Mouse (Mus musculus) forebrain, embryonic 11.5 days (tissue): ENCODE measurements around the gene Rffl. TPM values are rescaled to one million over a fixed set of nuclear protein-coding genes. Genes with fewer than 3 reads are reported as not detected.

Experiments
- ATAC-seq: fragments of 200-750 bp; cut with Nextera tagmentation; replicated peaks from 2 replicates; pipeline ENCODE4 v1.8.0; 2017; ENCODE audit warnings: moderate TSS enrichment; ENCODE audit not compliant: low FRiP score
- DNase-seq: peaks from one replicate; pipeline ENCODE4 v3.0.0-alpha.2; 2017; ENCODE audit warnings: low spot score
- H3K27ac ChIP-seq: fragments of 300-500 bp; sonication (generic); 2 replicates; pipeline ENCODE4 v1.5.1; 2014; ENCODE audit warnings: low read depth, low read length
- H3K27me3 ChIP-seq: fragments of 300-500 bp; sonication (generic); 2 replicates; pipeline ENCODE4 v1.6.1; 2014; ENCODE audit warnings: mild to moderate bottlenecking, low read length, mixed read lengths; ENCODE audit not compliant: control insufficient read depth, insufficient read depth
- H3K36me3 ChIP-seq: fragments of 300-500 bp; sonication (generic); 2 replicates; pipeline ENCODE4 v1.6.1; 2014; ENCODE audit warnings: mild to moderate bottlenecking, low read length, moderate library complexity, mixed read lengths; ENCODE audit not compliant: control insufficient read depth, insufficient read depth
- H3K4me1 ChIP-seq: fragments of 300-500 bp; sonication (generic); replicated peaks from 2 replicates; pipeline ENCODE4 v1.6.1; 2014; ENCODE audit warnings: low read length, mixed read lengths; ENCODE audit not compliant: control insufficient read depth, insufficient read depth
- H3K4me2 ChIP-seq: fragments of 300-500 bp; sonication (generic); 2 replicates; pipeline ENCODE4 v1.6.1; 2014; ENCODE audit warnings: low read depth, mild to moderate bottlenecking, low read length, moderate library complexity, mixed read lengths; ENCODE audit not compliant: severe bottlenecking
- H3K4me3 ChIP-seq: fragments of 300-500 bp; sonication (generic); 2 replicates; pipeline ENCODE4 v1.5.1; 2014; ENCODE audit warnings: low read depth, low read length
- H3K9ac ChIP-seq: fragments of 300-500 bp; sonication (generic); 2 replicates; pipeline ENCODE4 v1.6.1; 2014; ENCODE audit warnings: low read length
- H3K9me3 ChIP-seq: fragments of 300-500 bp; sonication (generic); 2 replicates; pipeline ENCODE4 v1.6.1; 2016; ENCODE audit warnings: low read length, mixed read lengths; ENCODE audit not compliant: control insufficient read depth
- WGBS: fragments of 180-500 bp; shearing (Covaris S2); extraction: QIAGEN DNeasy Blood & Tissue Kit; methylation state at CpG from one replicate; pipeline ENCODE4 v1.1.7; 2014; 5-methylcytosine and 5-hydroxymethylcytosine counted together
- polyA plus RNA-seq: library from polyadenylated mRNA; unstranded; fragments of >200 nt; fragmentation: Nextera tagmentation; extraction: Ambion mirVana; gene quantifications from 2 replicates; pipeline ENCODE4 v1.2.1, GENCODE M21; 2014

Rffl gene
- polyA plus RNA-seq, 1 experiment from 2014 or later: 17.0 TPM

DNA sequence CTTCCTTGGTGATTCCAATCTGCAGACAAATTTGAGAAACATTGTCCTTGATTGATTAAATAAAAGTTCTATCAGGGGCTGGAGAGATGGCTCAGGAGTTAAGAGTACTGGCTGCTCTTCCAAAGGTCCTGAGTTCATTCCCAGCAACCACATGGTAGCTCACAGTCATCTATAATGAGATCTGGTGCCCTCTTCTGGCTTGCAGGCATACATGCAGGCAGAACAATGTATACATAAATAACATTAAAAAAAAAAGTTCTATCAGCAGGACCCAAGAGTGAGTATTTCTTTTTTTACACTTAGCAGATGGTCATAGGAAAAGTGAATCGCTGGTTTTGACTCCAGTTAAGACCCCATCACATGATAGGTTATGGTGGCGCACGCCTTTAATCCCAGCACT is 15.5 kb upstream of the Rffl start:
- WGBS: 85% methylated on average over 3 of the region's 3 CpGs
- H3K9ac ChIP-seq: no peak overlapping the region
- H3K4me2 ChIP-seq: no peak overlapping the region
- no peaks in the 10 kb centered on the region for H3K9me3 ChIP-seq
- H3K4me1 ChIP-seq: no peaks in the 10 kb centered on the region
- H3K36me3 ChIP-seq: no peaks in the 10 kb centered on the region
- H3K27me3 ChIP-seq: no peaks in the 10 kb centered on the region
- H3K4me3 ChIP-seq: no peak overlapping the region
- no peak overlapping the region for H3K27ac ChIP-seq
- ATAC-seq (no peak), DNase-seq (no peak)

DNA sequence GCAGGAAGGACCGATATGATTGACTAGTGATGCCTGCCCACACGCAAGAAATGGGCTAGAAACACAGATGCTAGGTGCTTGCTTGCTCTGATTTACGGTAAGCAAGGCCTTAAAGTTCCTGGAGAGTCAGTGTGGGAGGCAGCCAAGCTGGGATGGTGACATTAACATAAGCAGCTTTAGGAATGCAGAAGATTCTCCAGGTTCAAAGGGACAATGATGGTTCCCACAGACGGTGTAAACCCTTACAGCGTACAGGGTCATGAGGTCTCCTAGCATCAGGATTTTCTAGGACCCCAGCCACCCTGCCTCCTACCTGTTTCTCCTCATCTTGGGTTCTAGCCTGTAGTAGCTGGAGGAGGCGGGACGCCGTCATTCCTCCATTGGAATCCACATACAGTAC is 12.2 kb upstream of the Rffl start:
- no peaks in the 10 kb centered on the region for H3K4me1 ChIP-seq
- ATAC-seq (no peak), DNase-seq (no peak)
- no peak overlapping the region for H3K9ac ChIP-seq
- H3K36me3 ChIP-seq: no peaks in the 10 kb centered on the region; the same call in 1 of the 2 replicates
- H3K27me3 ChIP-seq: no peaks in the 10 kb centered on the region
- H3K4me2 ChIP-seq: no peak overlapping the region
- no peaks in the 10 kb centered on the region for H3K9me3 ChIP-seq
- no peak overlapping the region for H3K27ac ChIP-seq
- WGBS: 77% methylated on average over 8 of the region's 8 CpGs
- no peak overlapping the region for H3K4me3 ChIP-seq

DNA sequence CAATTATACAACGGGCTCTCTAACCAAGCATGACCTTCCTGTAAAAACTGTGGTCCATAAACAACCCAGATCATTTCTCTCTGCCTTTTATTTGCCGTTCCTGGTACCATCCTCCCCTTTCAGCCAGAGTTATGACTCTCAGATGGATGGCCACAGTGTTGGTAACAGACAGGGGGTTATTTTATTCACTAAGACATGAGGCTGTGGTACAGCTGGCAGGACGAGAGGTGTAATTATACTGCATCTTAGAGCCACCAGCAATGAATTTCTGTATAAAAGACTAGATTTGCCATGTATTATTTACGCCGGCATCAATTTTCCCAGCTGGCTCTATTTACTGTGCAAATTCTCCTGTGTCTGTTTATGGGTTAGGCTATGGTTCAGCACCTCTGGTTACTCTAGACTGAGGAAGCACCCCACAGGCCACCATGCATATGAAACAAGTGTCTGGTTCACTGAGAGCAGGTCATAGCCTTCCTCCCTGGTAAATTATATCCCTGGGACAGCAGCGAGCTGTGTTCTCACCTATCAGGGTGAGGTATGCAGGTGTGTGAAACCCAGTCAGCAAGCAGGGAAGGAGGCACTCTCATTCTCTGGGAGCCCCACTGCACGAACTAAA is 6.8 kb upstream of the Rffl start:
- Histone ChIP-seq H3K4me3 (no peak overlapping the region), H3K36me3 (no peaks in the 10 kb centered on the region; the same call in 1 of the 2 replicates), H3K27ac (no peak overlapping the region), H3K9ac (no peak overlapping the region), H3K4me1 (no peaks in the 10 kb centered on the region), H3K27me3 (no peaks in the 10 kb centered on the region), H3K4me2 (no peak overlapping the region), H3K9me3 (no peaks in the 10 kb centered on the region)
- no peak for ATAC-seq
- WGBS: 85% methylated on average over 7 of the region's 7 CpGs
- no peak for DNase-seq

DNA sequence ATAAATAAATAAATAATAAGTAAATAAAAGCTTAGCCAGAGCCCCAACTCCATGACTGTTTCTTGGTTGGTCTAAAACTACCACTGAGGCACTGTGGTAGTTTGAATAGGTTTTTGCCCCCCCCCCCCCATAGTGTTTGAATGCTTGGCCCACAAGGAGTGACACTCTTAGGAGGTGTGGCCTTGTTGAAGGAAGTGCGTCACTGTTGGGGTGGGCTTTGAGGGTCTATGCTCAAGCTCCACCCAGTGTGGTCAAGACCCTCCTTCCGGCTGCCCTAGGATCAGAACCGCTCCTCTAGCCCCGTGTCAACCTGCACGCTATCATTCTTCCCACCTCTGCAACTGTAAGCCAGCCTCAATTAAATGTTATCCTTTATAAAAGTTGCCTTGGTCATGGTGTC is 4.6 kb upstream of the Rffl start:
- H3K4me2 ChIP-seq: no peak overlapping the region
- no peaks in the 10 kb centered on the region for H3K36me3 ChIP-seq
- 87% methylated on average over 5 of the region's 5 CpGs for WGBS

DNA sequence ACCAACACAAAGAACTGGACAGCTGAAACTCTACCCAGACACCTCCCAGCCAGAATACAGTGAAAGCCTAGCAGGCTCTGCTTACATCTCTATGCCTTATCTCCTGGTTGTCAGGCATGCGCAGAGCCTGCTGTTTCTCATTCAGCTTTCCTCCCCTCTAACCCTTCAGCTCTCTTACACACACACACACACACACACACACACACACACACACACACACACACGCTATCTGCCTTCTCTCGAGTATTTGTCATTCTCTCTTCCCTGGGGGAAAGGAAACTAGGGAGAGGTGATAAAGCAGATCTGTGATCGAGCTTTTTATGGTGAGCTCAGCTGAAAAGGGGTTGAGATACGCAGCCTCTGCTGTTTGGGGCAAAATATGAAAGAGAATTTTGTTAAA is 3.9 kb upstream of the Rffl start:
- no peak overlapping the region for H3K9ac ChIP-seq
- 91% methylated on average over 5 of the region's 5 CpGs for WGBS
- no peak overlapping the region for H3K27ac ChIP-seq
- no peak overlapping the region for H3K4me2 ChIP-seq
- ATAC-seq (no peak), DNase-seq (no peak)
- H3K4me3 ChIP-seq: no peak overlapping the region
- H3K36me3 ChIP-seq: no peaks in the 10 kb centered on the region
- H3K9me3 ChIP-seq: no peaks in the 10 kb centered on the region
- no peaks in the 10 kb centered on the region for H3K4me1 ChIP-seq
- no peaks in the 10 kb centered on the region for H3K27me3 ChIP-seq

More for the DNA sequence above, 4.6 kb upstream of the Rffl start:
- Histone ChIP-seq H3K9me3 (no peaks in the 10 kb centered on the region), H3K4me3 (no peak overlapping the region), H3K27me3 (no peaks in the 10 kb centered on the region), H3K9ac (no peak overlapping the region), H3K27ac (no peak overlapping the region), H3K4me1 (no peaks in the 10 kb centered on the region)
- DNase-seq: no peak
- ATAC-seq: no peak

DNA sequence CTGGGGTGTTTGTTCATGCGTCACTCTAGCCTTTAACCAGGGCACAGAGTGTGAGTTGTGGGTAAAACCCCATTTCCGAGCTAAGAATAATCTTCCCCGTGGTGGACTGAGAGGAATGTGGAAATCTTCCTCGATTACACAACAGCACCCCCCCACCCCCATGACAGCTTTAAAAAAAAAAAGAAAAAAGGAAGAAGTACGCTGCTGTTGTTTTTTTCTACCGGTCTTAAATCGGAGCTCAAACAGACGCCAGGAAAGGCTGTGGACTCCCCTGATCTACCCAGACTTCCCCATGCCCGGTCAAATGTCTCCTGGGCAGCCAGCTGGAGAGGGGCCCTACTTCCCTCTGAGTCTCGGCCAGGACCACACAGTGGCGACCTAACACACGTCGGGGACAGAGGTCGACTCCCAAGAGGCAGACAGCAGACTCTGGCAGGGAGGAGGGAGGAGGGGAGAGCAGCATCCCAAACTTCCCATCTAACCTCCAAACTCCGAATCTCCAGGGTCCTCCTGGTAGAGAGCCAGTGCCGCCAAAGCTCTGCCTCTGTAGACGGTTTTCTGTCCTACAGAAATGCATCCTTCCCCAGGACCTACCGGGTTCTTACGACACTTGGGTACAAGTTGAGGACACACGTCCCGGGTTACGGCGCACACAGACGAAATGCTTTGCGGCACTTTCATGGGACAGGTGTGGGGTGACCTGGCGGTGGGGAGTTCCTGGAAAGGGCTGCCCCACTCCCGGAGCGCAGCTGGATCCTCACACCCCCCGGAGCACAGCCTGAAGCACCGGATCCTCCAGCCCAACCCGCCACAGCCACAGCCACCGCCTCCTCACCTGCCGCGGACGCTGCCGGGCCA is 608 bp downstream of the Rffl start:
- WGBS: 5% methylated on average over 36 of the region's 36 CpGs

DNA sequence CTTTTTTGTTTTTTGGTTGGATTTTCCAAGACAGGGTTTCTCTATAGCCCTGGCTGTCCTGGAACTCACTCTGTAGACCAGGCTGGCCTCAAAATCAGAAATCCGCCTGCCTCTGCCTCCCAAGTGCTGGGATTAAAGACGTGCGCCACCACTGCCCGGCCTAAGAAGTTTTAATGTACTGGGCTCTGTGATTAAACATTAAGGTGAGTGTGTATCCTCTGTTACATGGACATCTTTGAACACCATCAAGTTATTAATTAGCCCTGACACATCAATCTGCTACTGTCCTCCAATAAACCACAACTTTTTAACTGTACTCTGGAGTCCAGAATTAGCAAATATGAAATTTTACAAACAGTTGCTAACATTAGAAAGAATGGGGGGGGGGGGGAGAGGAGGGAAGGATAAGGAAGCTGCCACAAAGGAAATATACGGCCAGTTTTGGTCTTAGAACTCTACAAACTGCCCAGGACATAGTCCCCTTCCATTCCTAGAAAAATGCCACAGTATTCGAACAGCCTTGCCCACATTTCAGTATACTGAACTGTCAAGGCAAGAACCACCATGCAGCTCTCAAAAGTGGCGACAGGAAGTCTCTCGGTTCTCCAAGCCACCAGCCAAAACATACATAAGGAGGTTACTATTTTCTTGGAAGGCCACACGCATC is 1.4 kb downstream of the Rffl start:
- Histone ChIP-seq H3K27ac (no peak overlapping the region), H3K27me3 (no peaks in the 10 kb centered on the region), H3K9ac (no peak overlapping the region), H3K4me1 (0 out of 2 replicates have a peak, but pooled peaks cover 1% of the 10 kb centered on the region), H3K4me3 (peak overlapping the region; percentile 76), H3K9me3 (no peaks in the 10 kb centered on the region), H3K36me3 (no peaks in the 10 kb centered on the region), H3K4me2 (peak overlapping the region; percentile 78; the same call in 1 of the 2 replicates)
- WGBS: 80% methylated on average over 9 of the region's 9 CpGs
- ATAC-seq: no peak
- no peak for DNase-seq

More for the DNA sequence above, 608 bp downstream of the Rffl start:
- Histone ChIP-seq H3K36me3 (no peaks in the 10 kb centered on the region), H3K27ac (no peak overlapping the region), H3K9ac (peak overlapping the region; percentile 75), H3K27me3 (no peaks in the 10 kb centered on the region), H3K4me3 (peak overlapping the region; percentile 76), H3K4me1 (0 out of 2 replicates have a peak, but pooled peaks cover 1% of the 10 kb centered on the region), H3K4me2 (peak overlapping the region; percentile 78), H3K9me3 (no peaks in the 10 kb centered on the region)
- ATAC-seq (peak; percentile 37; the same call in 1 of the 2 replicates), DNase-seq (peak; percentile 56)

DNA sequence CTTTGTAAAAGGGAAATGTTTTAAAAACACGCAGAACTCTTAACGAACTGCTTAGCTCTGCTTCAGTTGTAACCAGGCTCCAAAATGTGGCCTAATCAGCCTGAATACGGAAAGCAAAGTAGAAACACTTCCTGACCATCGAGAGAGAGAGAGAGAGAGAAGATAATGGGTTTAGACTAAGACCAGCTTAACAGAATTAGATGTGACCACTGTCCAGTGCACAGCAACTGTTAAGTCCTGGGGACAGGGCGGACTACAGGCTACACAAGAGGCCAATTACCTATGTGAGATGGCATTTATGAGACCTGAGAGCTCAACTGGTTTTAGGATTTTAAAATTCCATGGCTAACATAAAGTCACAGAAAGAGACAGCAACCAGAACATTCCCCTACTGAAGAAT is 3.1 kb downstream of the Rffl start:
- ATAC-seq: no peak
- H3K4me2 ChIP-seq: no peak overlapping the region
- no peaks in the 10 kb centered on the region for H3K27me3 ChIP-seq
- WGBS: 50% methylated on average over 5 of the region's 5 CpGs
- no peak overlapping the region for H3K27ac ChIP-seq
- H3K4me1 ChIP-seq: peaks cover 1% of the 10 kb centered on the region; the same call in 1 of the 2 replicates
- no peak for DNase-seq
- H3K36me3 ChIP-seq: no peaks in the 10 kb centered on the region
- H3K9ac ChIP-seq: no peak overlapping the region
- H3K4me3 ChIP-seq: no peak overlapping the region
- no peaks in the 10 kb centered on the region for H3K9me3 ChIP-seq
